Mouse (Mus musculus) lung, embryonic 14.5 days (tissue): ENCODE results near the gene Rab40c. TPM values are rescaled to one million over a fixed set of nuclear protein-coding genes. Genes with fewer than 3 reads are reported as not detected.

ENCODE experiments used
- ATAC-seq: fragments of 200-750 bp; cut with Nextera tagmentation; 2 replicates; pipeline ENCODE4 v1.8.0; 2017; ENCODE audit warnings: mild to moderate bottlenecking, moderate TSS enrichment, moderate library complexity; ENCODE audit not compliant: insufficient read depth
- DNase-seq: peaks from one replicate; pipeline ENCODE4 v3.0.0-alpha.2; 2015
- H3K27ac ChIP-seq: fragments of 300-500 bp; sonication (generic); 2 replicates; pipeline ENCODE4 v1.5.1; 2014; ENCODE audit warnings: low read depth, mild to moderate bottlenecking, moderate library complexity
- H3K27me3 ChIP-seq: fragments of 300-500 bp; sonication (generic); 2 replicates; pipeline ENCODE4 v1.6.1; 2014; ENCODE audit warnings: low read length, control low read depth; ENCODE audit not compliant: insufficient read depth
- H3K36me3 ChIP-seq: fragments of 300-500 bp; sonication (generic); 2 replicates; pipeline ENCODE4 v1.6.1; 2014; ENCODE audit warnings: control low read depth; ENCODE audit not compliant: insufficient read depth
- H3K4me1 ChIP-seq: fragments of 300-500 bp; sonication (generic); 2 replicates; pipeline ENCODE4 v1.6.1; 2014; ENCODE audit warnings: antibody characterized with exemption, control low read depth; ENCODE audit not compliant: insufficient read depth
- H3K4me2 ChIP-seq: fragments of 300-500 bp; sonication (generic); 2 replicates; pipeline ENCODE4 v1.6.1; 2014; ENCODE audit warnings: mild to moderate bottlenecking
- H3K4me3 ChIP-seq: fragments of 300-500 bp; sonication (generic); 2 replicates; pipeline ENCODE4 v1.5.1; 2014; ENCODE audit warnings: low read depth, low read length
- H3K9ac ChIP-seq: fragments of 300-500 bp; sonication (generic); 2 replicates; pipeline ENCODE4 v1.6.1; 2014
- H3K9me3 ChIP-seq: fragments of 300-500 bp; sonication (generic); 2 replicates; pipeline ENCODE4 v1.6.1; 2016; ENCODE audit warnings: low read depth, low read length, control low read depth
- CTCF ChIP-seq: IDR thresholded peaks from 2 replicates; pipeline ENCODE4 v1.5.1; 2016; ENCODE audit warnings: antibody characterized with exemption, low read depth
- WGBS: fragments of 180-500 bp; shearing (Covaris S2); extraction: QIAGEN DNeasy Blood & Tissue Kit; methylation state at CpG from one replicate; pipeline ENCODE4 v1.1.7; 2014; 5-methylcytosine and 5-hydroxymethylcytosine counted together
- polyA plus RNA-seq: library from polyadenylated mRNA; unstranded; fragments of >200 nt; fragmentation: Nextera tagmentation; extraction: Ambion mirVana; gene quantifications from 2 replicates; pipeline ENCODE4 v1.2.1, GENCODE M21; 2014

The Rab40c gene
- 15.3 and 15.4 TPM in 2 replicates for polyA plus RNA-seq

DNA sequence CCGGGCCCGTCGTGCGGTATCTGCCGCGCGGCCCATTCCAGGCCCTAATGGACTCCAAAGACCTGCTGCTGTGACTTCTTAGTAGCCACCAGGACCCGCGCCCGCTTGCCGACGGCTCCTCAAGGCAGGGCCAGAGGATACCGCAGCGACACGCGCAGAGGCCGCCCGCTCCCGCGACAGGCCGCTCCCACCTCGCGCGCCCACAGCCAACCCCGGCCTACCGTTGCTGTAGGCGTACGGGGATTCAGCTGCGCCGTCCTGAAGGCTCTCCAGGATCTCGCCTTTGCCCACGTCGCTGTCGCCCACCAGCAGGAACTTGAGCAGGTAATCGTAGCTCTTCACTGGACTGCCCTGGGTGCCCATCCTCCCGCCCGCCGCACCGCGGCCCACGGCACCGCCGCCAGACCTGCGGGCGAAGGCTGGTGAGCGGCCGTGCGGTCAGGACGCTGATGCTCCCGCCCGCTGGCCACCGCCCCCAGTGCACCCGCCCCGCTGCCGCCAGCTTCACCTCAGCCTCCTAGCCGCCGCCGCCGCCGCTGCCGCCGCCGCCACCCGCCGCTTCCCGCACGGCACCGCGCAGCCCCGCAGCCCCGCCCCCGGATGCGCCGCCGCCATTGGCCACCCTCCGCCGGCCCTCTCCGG, at the start of gene Rab40c:
Gene Rab40c, minus strand, starts transcription at position 584 of the 642 bp plus-strand sequence.
- H3K36me3 ChIP-seq, result 0 out of 2 replicates have a peak, but pooled peaks cover 4% of the 10 kb centered on the region
- peak within 1 kb of the TSS; percentile 97 for H3K4me3 ChIP-seq
- DNase-seq (peak; percentile 49), ATAC-seq (peak; percentile 1)
- under 1% methylated on average over 57 of the region's 78 CpGs for WGBS
- peak within 1 kb of the TSS; percentile 75 for H3K27ac ChIP-seq
- TF ChIP-seq CTCF, result no peak
- peak within 1 kb of the TSS; percentile 77 for H3K9ac ChIP-seq
- H3K9me3 ChIP-seq, result no peaks in the 10 kb centered on the region
- peaks cover 10% of the 10 kb centered on the region; the same call in 1 of the 2 replicates for H3K4me1 ChIP-seq
- peak within 1 kb of the TSS; percentile 92 for H3K4me2 ChIP-seq
- no peaks in the 10 kb centered on the region for H3K27me3 ChIP-seq

DNA sequence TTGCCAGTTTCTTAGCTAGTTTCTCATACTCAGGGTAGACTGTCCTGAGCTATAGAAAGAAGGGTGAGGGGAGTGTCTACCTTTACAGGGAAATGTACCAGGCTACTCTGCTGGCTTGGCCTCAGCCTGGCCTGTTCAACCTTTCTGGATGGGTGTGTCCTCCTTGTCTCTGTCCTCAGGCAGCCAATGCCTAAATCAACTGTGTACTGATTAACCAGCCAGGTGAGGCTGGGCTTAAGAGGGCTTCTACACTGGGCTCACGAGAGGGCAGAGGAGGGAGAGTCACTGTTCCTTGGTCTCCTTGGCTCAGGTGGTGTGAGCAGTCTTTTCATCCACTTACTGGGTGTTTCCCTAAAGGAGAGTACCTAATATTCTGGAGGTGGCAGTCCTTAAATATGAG, 48.6 kb upstream of the Rab40c start:
- no peak for DNase-seq
- 56% methylated on average over 1 of the region's 1 CpGs for WGBS
- ATAC-seq, result peak; percentile 6; the same call in 1 of the 2 replicates
- H3K27ac ChIP-seq, result no peak overlapping the region
- H3K36me3 ChIP-seq, result peaks cover 14% of the 10 kb centered on the region
- no peak overlapping the region for H3K4me3 ChIP-seq
- no peaks in the 10 kb centered on the region for H3K27me3 ChIP-seq
- no peak overlapping the region for H3K4me2 ChIP-seq
- H3K9me3 ChIP-seq, result no peaks in the 10 kb centered on the region
- TF ChIP-seq CTCF, result no peak
- H3K4me1 ChIP-seq, result no peaks in the 10 kb centered on the region
- H3K9ac ChIP-seq, result no peak overlapping the region

DNA sequence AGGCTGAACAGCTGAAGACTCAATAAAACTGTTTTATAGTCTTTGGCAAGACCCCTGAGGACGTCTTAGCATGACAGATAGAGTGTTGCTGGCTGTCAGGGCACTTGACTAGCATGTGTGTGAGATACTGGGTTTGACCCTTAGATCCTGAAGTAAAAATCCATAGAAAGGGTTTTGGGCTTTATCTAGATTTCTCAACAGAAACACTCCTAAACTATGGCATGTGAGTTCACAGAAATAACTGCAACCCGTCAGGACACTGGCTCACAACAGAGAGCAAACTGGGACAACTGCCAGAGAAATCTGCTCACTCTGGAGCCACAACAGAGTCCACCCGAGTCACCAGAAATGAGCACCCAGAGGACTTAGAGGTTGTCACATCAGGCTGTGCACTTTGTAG, 48.1 kb upstream of the Rab40c start:
- H3K9me3 ChIP-seq, result no peaks in the 10 kb centered on the region
- 25% methylated on average over 3 of the region's 3 CpGs for WGBS
- DNase-seq, result peak; percentile 80

DNA sequence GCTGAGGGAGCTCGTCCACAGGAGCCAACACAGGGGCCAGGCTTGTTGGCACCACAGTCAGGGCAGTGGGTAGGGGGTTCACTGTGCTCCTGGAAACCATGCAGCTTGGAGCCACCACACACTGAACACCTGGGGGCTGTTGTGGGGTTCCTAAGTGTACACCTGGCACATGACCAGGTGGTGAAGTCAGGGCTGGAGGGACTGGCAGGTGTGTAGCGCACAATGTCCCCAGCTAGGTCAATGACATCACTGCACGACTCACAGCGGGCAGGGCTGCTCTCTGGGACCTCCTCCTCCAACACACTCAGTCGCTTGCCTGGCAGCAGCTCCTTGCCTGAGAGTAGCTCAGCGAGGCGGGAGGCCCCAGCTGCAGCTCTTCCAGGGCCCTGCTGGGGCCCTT, 44.7 kb upstream of the Rab40c start:
- no peak for DNase-seq
- 86% methylated on average over 7 of the region's 7 CpGs for WGBS
- H3K9me3 ChIP-seq, result no peaks in the 10 kb centered on the region
- no peak overlapping the region for H3K4me3 ChIP-seq
- H3K36me3 ChIP-seq, result peaks cover 37% of the 10 kb centered on the region
- H3K27ac ChIP-seq, result no peak overlapping the region
- no peak for ATAC-seq
- no peak overlapping the region for H3K4me2 ChIP-seq
- H3K27me3 ChIP-seq, result no peaks in the 10 kb centered on the region
- H3K4me1 ChIP-seq, result no peaks in the 10 kb centered on the region
- no peak for TF ChIP-seq CTCF
- H3K9ac ChIP-seq, result no peak overlapping the region

More for the DNA sequence above, 48.1 kb upstream of the Rab40c start:
- H3K4me3 ChIP-seq, result no peak overlapping the region
- no peak for TF ChIP-seq CTCF
- peak; percentile 73; the same call in 1 of the 2 replicates for ATAC-seq
- H3K27ac ChIP-seq, result 0 out of 2 replicates have a peak overlapping the region, but pooled peaks have one; percentile 20
- no peaks in the 10 kb centered on the region for H3K27me3 ChIP-seq
- no peak overlapping the region for H3K9ac ChIP-seq
- H3K36me3 ChIP-seq, result peaks cover 14% of the 10 kb centered on the region
- H3K4me1 ChIP-seq, result no peaks in the 10 kb centered on the region
- no peak overlapping the region for H3K4me2 ChIP-seq

DNA sequence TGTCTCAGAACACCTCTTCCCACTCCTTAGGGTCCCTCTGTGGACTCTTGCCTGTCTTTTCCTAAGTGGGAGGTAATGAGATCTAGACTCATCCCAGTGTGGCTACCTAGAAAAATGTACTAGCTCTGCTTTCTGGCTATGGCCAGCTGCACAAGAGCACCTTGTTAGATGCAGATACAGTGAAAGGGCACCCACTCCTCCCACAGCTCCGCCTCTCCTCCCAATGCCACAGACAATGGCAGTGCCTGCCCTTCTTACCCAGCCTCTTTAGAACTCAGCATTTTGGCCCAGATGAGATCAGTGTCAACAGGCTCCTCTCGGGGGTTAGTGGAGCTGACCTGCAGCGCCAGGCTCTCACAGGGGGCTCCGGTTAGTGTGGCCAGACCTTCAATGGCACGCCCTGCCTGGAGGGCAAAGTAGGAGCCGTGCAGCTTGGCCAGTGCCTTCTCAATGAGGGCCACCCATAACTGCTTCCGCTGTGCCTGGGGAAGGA, 42.9 kb upstream of the Rab40c start:
- no peak overlapping the region for H3K27ac ChIP-seq
- no peak overlapping the region for H3K4me3 ChIP-seq
- no peak overlapping the region; the same call in 1 of the 2 replicates for H3K4me2 ChIP-seq
- no peaks in the 10 kb centered on the region for H3K4me1 ChIP-seq
- 90% methylated on average over 7 of the region's 7 CpGs for WGBS
- TF ChIP-seq CTCF, result no peak
- no peak overlapping the region for H3K9ac ChIP-seq
- no peaks in the 10 kb centered on the region for H3K9me3 ChIP-seq
- no peak for DNase-seq
- ATAC-seq, result no peak
- H3K36me3 ChIP-seq, result peaks cover 53% of the 10 kb centered on the region
- H3K27me3 ChIP-seq, result no peaks in the 10 kb centered on the region

DNA sequence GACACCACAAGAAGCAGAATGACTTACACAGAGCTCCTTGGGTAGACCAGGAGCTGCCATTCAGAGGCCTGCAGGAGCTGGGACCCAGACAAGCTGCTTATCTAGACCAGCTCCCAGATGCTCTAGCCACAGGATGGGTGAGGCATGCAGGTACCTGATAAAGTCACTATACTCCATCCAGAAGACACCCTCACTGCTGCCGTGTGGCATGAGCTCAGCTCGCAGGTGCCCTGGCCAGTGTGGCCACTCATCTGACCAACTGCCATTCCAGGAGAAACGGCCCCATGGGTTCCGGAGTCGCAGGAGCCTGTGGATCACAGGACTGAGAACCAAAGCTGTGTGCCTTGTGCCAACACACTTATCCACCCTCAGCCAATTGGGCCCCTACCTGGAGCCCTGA, 42.0 kb upstream of the Rab40c start:
- no peak overlapping the region for H3K9ac ChIP-seq
- no peak for TF ChIP-seq CTCF
- no peak overlapping the region for H3K4me3 ChIP-seq
- no peaks in the 10 kb centered on the region for H3K4me1 ChIP-seq
- no peak overlapping the region; the same call in 1 of the 2 replicates for H3K27ac ChIP-seq
- peaks cover 58% of the 10 kb centered on the region for H3K36me3 ChIP-seq
- DNase-seq (no peak), ATAC-seq (no peak)
- 92% methylated on average over 5 of the region's 5 CpGs for WGBS
- no peak overlapping the region; the same call in 1 of the 2 replicates for H3K4me2 ChIP-seq
- H3K27me3 ChIP-seq, result no peaks in the 10 kb centered on the region
- no peaks in the 10 kb centered on the region for H3K9me3 ChIP-seq

DNA sequence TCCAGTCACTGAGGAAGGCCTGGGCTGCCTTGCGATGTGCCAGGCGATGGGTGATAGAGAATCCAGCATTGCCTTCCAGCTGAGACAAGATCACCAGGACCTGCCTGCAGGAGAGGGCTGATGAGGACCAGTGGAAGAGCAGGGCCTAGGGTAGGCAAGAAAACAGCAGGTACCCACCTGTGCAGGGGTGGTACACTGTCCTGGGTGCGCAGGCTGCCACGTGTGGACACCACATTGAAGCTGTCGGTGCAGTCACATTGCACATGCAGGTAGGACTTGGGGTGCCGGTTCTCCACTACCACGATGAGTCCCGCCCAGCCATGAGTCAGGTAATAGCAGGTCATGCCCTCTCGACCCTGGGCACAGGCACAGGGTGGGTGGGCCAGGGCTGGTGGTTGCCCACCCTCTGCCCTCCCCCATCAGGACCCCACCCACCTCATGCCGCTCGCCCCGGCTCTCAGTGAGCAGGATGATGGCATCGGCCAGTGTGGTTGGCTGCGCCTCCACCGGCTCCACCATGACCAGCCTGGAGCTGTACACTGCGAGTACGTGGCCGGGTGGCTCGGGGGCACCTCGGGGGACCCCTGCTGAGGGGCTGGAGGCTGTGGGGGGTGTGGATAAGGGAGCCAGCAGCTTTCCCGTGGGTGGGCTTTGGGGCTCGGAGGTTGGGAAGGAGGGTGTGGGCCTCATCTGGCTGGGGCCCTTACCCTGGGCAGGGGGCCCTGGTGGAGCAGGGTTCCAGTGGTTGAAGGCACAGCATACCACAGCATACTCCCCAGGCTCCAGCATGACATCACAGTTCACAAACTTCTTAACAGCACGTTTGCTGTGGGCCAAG, 40.3 kb upstream of the Rab40c start:
- no peak for ATAC-seq
- no peaks in the 10 kb centered on the region for H3K9me3 ChIP-seq
- DNase-seq, result no peak
- TF ChIP-seq CTCF, result no peak
- peaks cover 57% of the 10 kb centered on the region for H3K36me3 ChIP-seq
- H3K4me3 ChIP-seq, result no peak overlapping the region
- no peak overlapping the region for H3K4me2 ChIP-seq
- no peaks in the 10 kb centered on the region for H3K4me1 ChIP-seq
- no peaks in the 10 kb centered on the region for H3K27me3 ChIP-seq
- no peak overlapping the region for H3K9ac ChIP-seq
- 91% methylated on average over 23 of the region's 23 CpGs for WGBS
- no peak overlapping the region for H3K27ac ChIP-seq
